Mouse (Mus musculus) bone marrow, adult 2 months (tissue): ENCODE data around the gene Kdm5a.

ENCODE experiments used
- CTCF ChIP-seq: fragments of 200-500 bp; IDR thresholded peaks from 2 replicates; pipeline ENCODE4 v1.5.1; 2011; ENCODE audit warnings: low read length, control low read depth; ENCODE audit not compliant: control insufficient read depth, insufficient read depth
- POLR2A ChIP-seq: fragments of 200-500 bp; IDR thresholded peaks from 2 replicates; pipeline ENCODE4 v1.6.1; 2011; ENCODE audit warnings: low read depth, mild to moderate bottlenecking, control low read depth, low read length, borderline replicate concordance; ENCODE audit not compliant: control insufficient read depth

GRCm38 (mm10) chr6:120356478-120356877, 7.4 kb upstream of the Kdm5a start:
- no peak for TF ChIP-seq CTCF
- TF ChIP-seq POLR2A = no peak
